Mouse (Mus musculus) heart, embryonic 16.5 days (tissue): ENCODE data around the gene Acvrl1. TPM values are rescaled to one million over a fixed set of nuclear protein-coding genes. Genes with fewer than 3 reads are reported as not detected.

Source experiments
- ATAC-seq: fragments of 200-750 bp; cut with Nextera tagmentation; replicated peaks from 2 replicates; pipeline ENCODE4 v1.8.0; 2017; ENCODE audit warnings: moderate number of reproducible peaks; ENCODE audit not compliant: insufficient read depth, low FRiP score; ENCODE audit errors: extremely low read depth
- H3K27ac ChIP-seq: fragments of 300-500 bp; sonication (generic); 2 replicates; pipeline ENCODE4 v1.5.1; 2014; ENCODE audit warnings: mild to moderate bottlenecking, low read length, control low read depth, moderate library complexity
- H3K27me3 ChIP-seq: fragments of 300-500 bp; sonication (generic); 2 replicates; pipeline ENCODE4 v1.6.1; 2014; ENCODE audit warnings: low read length, mixed read lengths; ENCODE audit not compliant: control insufficient read depth, insufficient read depth
- H3K36me3 ChIP-seq: fragments of 300-500 bp; sonication (generic); 2 replicates; pipeline ENCODE4 v1.6.1; 2014; ENCODE audit not compliant: control insufficient read depth, insufficient read depth
- H3K4me1 ChIP-seq: fragments of 300-500 bp; sonication (generic); 2 replicates; pipeline ENCODE4 v1.6.1; 2014; ENCODE audit warnings: low read length, mixed read lengths; ENCODE audit not compliant: control insufficient read depth, insufficient read depth
- H3K4me2 ChIP-seq: fragments of 300-500 bp; sonication (generic); 2 replicates; pipeline ENCODE4 v1.6.1; 2014; ENCODE audit warnings: low read depth, mild to moderate bottlenecking, control low read depth, low read length
- H3K4me3 ChIP-seq: fragments of 300-500 bp; sonication (generic); 2 replicates; pipeline ENCODE4 v1.5.1; 2014; ENCODE audit warnings: mild to moderate bottlenecking, control low read depth, low read length
- H3K9ac ChIP-seq: fragments of 300-500 bp; sonication (generic); 2 replicates; pipeline ENCODE4 v1.6.1; 2014; ENCODE audit warnings: low read length, control low read depth
- H3K9me3 ChIP-seq: fragments of 300-500 bp; sonication (generic); replicated peaks from 2 replicates; pipeline ENCODE4 v1.6.1; 2016; ENCODE audit warnings: low read length; ENCODE audit not compliant: control insufficient read depth
- WGBS: fragments of 180-500 bp; shearing (Covaris S2); extraction: QIAGEN DNeasy Blood & Tissue Kit; methylation state at CpG from one replicate; pipeline ENCODE4 v1.1.7; 2014; 5-methylcytosine and 5-hydroxymethylcytosine counted together
- polyA plus RNA-seq: library from polyadenylated mRNA; unstranded; fragments of >200 nt; fragmentation: Nextera tagmentation; extraction: Ambion mirVana; gene quantifications from 2 replicates; pipeline ENCODE4 v1.2.1, GENCODE M21; 2015

Gene Acvrl1
- polyA plus RNA-seq, 1 experiment from 2014 or later = 14.7 TPM

DNA sequence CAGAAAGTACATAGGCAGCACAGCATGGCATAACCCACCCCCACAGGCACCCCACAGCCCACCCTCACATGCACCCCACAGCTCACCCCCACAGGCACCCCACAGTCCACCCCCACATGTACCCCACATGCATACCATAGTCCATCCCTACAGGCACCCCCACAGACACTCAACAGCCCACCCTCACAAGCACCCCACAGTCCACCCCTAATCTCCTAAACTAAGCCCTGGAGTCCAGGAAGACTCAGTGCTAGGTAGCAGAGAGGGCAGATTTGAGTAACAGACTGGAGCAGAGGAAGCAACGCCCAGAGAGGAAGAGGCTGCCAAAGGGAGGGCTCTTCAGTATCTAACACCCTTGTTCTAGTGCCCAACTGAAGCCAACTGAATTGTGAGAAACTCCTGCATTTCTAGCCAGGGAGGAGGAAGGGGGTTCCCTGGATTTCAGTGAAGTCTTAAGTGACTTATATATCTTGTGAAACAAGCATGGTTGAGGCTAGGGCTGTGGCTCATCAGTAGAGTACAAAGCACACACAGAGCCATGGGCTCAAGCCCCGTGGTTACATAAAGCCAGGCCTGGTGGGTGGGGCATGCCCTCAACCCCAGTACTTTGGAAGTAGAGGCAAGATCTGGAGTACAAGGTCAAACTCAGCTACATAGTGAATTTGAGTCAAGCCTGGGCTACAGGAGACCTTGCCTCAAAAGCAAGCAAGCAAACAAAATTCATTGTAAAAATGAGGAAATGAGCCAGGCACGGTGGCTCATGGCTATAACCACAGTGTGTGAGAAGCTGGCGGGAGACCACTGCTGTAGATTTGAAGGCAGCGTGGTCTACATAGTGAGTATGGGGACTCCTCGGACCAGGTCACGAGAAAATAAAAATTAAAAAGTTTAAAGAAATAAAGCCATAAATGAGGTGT lies 26.6 kb downstream of the Acvrl1 start:
- no peaks in the 10 kb centered on the region for H3K36me3 ChIP-seq
- H3K27ac ChIP-seq = no peak overlapping the region
- no peaks in the 10 kb centered on the region for H3K27me3 ChIP-seq
- H3K4me2 ChIP-seq = no peak overlapping the region
- peaks cover 8% of the 10 kb centered on the region for H3K9me3 ChIP-seq
- ATAC-seq = no peak
- 75% methylated on average over 7 of the region's 7 CpGs for WGBS
- 0 out of 2 replicates have a peak, but pooled peaks cover 2% of the 10 kb centered on the region for H3K4me1 ChIP-seq
- H3K4me3 ChIP-seq = no peak overlapping the region
- no peak overlapping the region for H3K9ac ChIP-seq

- ATAC-seq = no peak
- no peak overlapping the region for H3K27ac ChIP-seq
- WGBS = 20% methylated on average over 1 of the region's 1 CpGs
- H3K9ac ChIP-seq = no peak overlapping the region
- H3K4me1 ChIP-seq = peaks cover 19% of the 10 kb centered on the region
- no peak overlapping the region for H3K4me3 ChIP-seq
- no peaks in the 10 kb centered on the region for H3K36me3 ChIP-seq
- no peaks in the 10 kb centered on the region for H3K27me3 ChIP-seq
- H3K4me2 ChIP-seq = no peak overlapping the region
- peaks cover 8% of the 10 kb centered on the region for H3K9me3 ChIP-seq
Measured at GRCm38 (mm10) chr15:101160128-101160527, 31.8 kb downstream of the Acvrl1 start.

- Histone ChIP-seq H3K36me3 (no peaks in the 10 kb centered on the region), H3K27me3 (no peaks in the 10 kb centered on the region), H3K27ac (no peak overlapping the region), H3K9ac (no peak overlapping the region), H3K9me3 (peaks cover 8% of the 10 kb centered on the region), H3K4me3 (no peak overlapping the region), H3K4me1 (peaks cover 19% of the 10 kb centered on the region), H3K4me2 (no peak overlapping the region)
- 41% methylated on average over 7 of the region's 7 CpGs for WGBS
- no peak for ATAC-seq
Measured at GRCm38 (mm10) chr15:101160591-101160990, 32.3 kb downstream of the Acvrl1 start.

DNA sequence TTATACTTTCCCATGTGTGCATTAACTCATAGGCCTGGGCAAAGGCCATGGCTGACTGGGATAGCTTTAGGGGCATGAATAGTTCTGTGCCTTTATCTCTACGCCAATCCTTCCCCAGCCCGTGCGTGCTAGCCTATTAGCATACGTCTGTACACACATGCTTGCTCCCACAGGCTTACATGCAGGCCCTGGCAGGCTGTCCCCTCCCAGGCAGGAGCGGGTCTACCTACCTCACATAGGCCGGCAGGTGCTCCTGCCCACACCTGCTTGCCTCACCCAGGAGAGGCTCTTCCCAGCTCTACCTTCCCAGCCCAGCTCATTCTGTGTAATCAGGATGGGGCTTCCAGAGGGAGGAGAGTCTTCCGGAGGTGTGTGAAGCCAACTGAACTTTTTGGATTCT lies 33.2 kb downstream of the Acvrl1 start:
- Histone ChIP-seq H3K27ac (no peak overlapping the region), H3K4me3 (no peak overlapping the region), H3K4me1 (peaks cover 22% of the 10 kb centered on the region), H3K9me3 (peaks cover 7% of the 10 kb centered on the region), H3K9ac (no peak overlapping the region), H3K4me2 (no peak overlapping the region), H3K36me3 (no peaks in the 10 kb centered on the region), H3K27me3 (no peaks in the 10 kb centered on the region)
- 81% methylated on average over 7 of the region's 7 CpGs for WGBS
- ATAC-seq = no peak

- Histone ChIP-seq H3K36me3 (no peaks in the 10 kb centered on the region), H3K27me3 (no peaks in the 10 kb centered on the region), H3K9ac (peak overlapping the region; percentile 20; the same call in 1 of the 2 replicates), H3K27ac (no peak overlapping the region), H3K9me3 (no peaks in the 10 kb centered on the region), H3K4me1 (peaks cover 22% of the 10 kb centered on the region), H3K4me2 (no peak overlapping the region), H3K4me3 (no peak overlapping the region)
- ATAC-seq = peak; percentile 50; the same call in 1 of the 2 replicates
- 29% methylated on average over 15 of the region's 15 CpGs for WGBS
Measured at GRCm38 (mm10) chr15:101163056-101163458, 34.7 kb downstream of the Acvrl1 start.

DNA sequence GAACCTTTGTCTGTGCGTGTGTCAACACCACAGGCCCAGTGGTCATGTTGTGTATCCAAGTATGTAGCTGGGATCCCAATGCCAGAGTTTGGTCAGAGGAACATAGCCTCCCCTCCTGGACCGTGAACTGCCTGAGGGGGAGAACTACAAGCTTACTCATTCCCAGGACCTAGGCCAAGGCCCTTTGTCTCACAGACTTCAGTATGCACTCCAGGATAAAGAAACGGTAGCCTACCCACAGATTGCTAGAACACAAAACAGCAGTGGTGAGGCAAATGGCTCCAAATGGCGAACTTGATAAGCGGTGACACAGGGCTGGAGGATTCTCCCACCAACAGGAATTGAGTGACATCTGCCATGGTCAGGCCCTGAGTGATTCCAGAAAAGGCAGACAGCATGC lies 35.5 kb downstream of the Acvrl1 start:
- 46% methylated on average over 5 of the region's 5 CpGs for WGBS
- Histone ChIP-seq H3K4me1 (peaks cover 22% of the 10 kb centered on the region), H3K9ac (no peak overlapping the region), H3K27ac (no peak overlapping the region), H3K9me3 (no peaks in the 10 kb centered on the region), H3K36me3 (no peaks in the 10 kb centered on the region), H3K4me3 (no peak overlapping the region), H3K27me3 (no peaks in the 10 kb centered on the region), H3K4me2 (no peak overlapping the region)
- no peak; the same call in 1 of the 2 replicates for ATAC-seq

DNA sequence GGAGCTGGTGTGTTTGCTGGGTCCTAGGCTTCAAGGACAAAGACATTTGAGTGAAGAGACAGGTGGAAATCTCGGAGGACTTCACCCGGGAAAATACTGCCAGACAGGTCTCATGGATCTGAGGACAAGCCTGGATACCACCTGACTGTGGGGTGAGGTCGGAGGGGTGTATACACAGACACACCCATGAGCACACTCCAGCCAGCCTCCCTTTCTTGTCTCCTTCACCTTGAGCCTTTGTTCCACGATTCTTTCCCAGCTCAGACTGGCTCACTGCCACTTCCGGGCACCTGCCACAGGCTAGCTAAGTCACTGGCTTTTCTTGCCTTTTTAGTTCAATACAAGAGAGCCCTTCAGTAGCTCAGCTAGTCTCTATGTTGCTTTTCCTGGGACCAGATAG lies 36.0 kb downstream of the Acvrl1 start:
- 55% methylated on average over 5 of the region's 5 CpGs for WGBS

DNA sequence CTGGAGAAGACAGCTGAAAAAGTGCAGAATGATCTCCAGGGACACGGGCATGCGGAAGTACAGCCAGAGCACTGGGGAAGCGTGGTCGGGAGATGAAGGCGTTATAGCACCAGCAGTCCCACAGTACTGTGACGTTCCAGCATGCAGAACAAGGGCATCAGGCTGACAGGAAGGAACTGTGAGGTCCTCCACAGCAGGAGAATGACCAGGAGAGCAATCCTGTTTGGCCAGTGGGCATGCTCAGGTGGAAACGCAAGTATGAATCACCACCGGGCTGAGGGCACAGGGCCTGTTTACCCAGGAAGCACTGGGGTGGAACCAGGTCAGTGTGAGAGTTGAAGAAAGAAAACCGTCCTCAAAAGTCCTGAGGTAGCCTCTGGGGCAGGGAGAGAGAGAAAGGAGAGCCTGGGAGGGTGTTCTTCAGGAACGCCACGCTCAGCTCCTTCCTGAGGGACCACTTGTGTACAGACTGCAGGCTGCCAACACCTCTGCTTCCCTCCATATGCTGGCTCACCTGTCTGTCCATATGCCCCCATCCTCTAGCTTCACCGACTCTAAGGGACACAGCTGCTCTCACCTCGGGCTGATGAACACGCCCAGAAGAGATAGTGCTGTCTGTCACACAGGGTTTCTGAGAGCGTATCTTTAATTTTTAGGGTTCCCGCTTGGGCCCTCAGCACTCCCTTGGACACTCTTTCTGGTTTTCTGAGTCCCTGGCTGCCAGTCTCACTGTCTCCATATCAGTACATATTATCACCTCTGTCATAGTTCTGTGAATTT lies 37.5 kb downstream of the Acvrl1 start:
- WGBS = 58% methylated on average over 16 of the region's 16 CpGs

More for the DNA sequence above, 36.0 kb downstream of the Acvrl1 start:
- no peaks in the 10 kb centered on the region for H3K9me3 ChIP-seq
- no peaks in the 10 kb centered on the region for H3K36me3 ChIP-seq
- no peaks in the 10 kb centered on the region for H3K27me3 ChIP-seq
- peaks cover 22% of the 10 kb centered on the region for H3K4me1 ChIP-seq
- ATAC-seq = no peak
- H3K27ac ChIP-seq = no peak overlapping the region
- no peak overlapping the region for H3K4me2 ChIP-seq
- no peak overlapping the region for H3K9ac ChIP-seq
- no peak overlapping the region for H3K4me3 ChIP-seq

DNA sequence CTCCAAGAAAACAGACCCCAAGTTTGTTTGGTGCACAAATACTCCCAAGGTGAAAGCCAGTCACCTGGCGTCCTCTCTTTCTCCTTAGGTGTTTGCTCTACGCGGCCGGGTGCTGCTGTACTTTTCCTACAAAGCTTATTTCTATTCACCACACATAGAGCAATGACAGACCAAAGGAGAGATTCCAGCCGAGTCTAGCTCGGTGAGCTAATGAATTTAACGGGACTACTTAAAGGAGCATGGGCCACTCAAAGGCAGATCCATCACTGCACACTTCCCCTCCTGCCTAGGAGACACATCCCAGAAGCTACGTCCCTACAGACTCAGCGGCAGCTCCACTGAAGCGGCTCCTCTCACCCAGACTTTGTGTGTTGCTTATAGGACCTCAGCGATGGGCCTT lies 39.2 kb downstream of the Acvrl1 start:
- H3K4me1 ChIP-seq = peaks cover 18% of the 10 kb centered on the region
- no peak overlapping the region for H3K4me2 ChIP-seq
- no peaks in the 10 kb centered on the region for H3K27me3 ChIP-seq
- WGBS = 61% methylated on average over 11 of the region's 11 CpGs
- H3K9me3 ChIP-seq = no peaks in the 10 kb centered on the region
- no peak overlapping the region for H3K4me3 ChIP-seq
- no peak overlapping the region for H3K27ac ChIP-seq
- H3K36me3 ChIP-seq = no peaks in the 10 kb centered on the region
- no peak for ATAC-seq
- H3K9ac ChIP-seq = no peak overlapping the region

More for the DNA sequence above, 37.5 kb downstream of the Acvrl1 start:
- Histone ChIP-seq H3K36me3 (no peaks in the 10 kb centered on the region), H3K4me3 (no peak overlapping the region), H3K27me3 (no peaks in the 10 kb centered on the region), H3K9ac (no peak overlapping the region), H3K27ac (no peak overlapping the region), H3K4me2 (no peak overlapping the region), H3K9me3 (no peaks in the 10 kb centered on the region), H3K4me1 (peaks cover 20% of the 10 kb centered on the region)
- no peak for ATAC-seq
